Mouse (Mus musculus) frontal cortex, postnatal 14 days (tissue): ENCODE results near the gene Dyrk3.
A peak's percentile ranks its signal among the peaks of the same experiment; 100 is the strongest.

Experiments used
- DNase-seq, 2 experiments: peaks; one replicate each; pipeline ENCODE4 v3.0.0; 2022; ENCODE audit warnings: low spot score in 2 of 2

Gene Dyrk3

DNA sequence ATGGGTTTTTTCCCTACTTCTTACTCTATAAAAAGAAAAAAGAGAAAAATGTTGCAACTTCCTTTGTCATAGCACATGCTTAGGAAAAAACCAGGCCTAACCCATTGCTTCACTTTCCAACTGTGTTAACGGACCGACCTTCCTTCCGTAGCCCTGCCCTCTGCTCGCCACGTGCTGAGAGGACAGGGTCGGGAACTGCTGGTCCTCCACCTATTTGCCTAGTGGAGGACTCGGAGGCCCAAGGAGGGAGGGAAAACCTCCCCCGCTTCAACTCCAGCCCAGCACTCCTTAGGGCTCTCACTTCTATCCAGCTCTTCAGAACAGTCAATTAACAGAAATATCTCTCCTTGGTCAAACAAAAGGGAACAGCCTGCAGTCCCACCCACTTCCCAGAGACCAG, 53.9 kb downstream of the Dyrk3 start:
- DNase-seq: no peak

DNA sequence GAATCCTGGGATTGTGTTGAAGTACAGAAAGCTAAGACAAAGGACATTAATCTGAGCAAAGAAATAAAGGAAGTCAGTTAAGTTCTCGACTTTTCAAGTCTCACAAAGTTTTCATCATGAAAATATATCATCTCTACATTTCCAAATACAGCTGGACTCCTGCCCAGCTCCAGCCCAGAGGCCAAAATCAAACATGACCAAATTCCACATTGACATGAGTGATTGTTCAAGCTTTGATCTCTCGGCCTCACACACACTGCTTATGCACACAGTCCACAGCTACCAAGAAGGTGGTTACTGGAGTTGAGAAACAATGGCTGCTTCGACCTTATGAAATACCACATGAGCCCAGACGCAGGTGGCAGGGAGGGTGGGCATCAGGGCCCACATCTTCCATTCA, 54.5 kb downstream of the Dyrk3 start:
- no peak for DNase-seq

DNA sequence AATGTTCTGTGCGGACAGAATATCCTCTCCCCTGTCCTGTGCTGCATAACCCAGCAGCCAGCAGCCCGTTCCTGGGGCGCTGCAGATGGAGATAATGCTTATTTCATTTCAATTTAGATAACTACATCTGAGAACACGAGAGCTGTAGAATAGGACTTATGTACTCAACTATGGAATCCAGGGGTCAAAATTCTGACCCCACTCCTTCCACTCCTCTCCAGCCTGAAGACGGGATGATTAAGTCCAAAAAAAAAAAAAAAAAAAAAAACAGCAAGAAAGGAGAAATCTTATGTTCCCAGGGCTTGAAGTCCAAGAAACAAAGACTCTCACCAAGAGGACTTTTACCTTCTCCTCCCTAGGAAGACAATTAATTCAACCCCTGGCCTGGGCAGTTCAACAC, 55.0 kb downstream of the Dyrk3 start:
- no peak for DNase-seq

DNA sequence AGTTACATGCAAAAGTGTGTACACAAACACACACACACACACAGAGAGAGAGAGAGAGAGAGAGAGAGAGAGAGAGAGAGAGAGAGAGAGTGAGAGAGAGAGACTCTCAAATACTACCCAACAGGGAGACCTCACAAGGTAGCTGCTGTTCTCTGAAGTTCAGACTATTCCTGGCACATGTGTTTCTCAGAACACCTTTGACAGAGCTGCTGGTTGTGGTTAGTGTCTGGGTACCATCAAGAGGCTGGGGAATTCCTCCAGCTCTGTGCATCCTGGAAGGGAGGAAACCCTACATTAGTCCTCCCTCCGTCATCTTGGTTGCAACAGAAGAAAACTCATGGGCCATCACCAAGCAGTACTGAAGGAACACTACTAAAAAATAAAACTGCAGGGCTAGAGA, 57.5 kb downstream of the Dyrk3 start:
- DNase-seq: no peak

DNA sequence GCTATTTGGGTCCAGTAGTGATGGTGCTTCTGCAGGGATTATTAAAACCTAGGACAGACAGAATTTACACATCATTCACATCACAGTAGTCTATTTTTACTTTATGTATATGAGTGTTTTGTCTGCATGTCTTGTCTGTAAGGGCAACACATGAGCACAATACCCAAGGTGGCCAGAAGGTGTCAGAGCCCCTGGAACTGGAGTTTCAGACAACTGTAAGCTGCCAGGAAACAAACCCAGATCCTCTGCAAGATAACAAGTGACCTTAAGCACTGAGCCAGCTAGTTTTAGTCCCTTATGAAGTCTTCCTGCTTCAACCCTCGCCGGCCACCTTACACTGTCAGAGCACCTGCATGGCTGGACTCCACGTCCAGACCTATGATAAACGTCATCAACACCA, 58.4 kb downstream of the Dyrk3 start:
- no peak for DNase-seq

DNA sequence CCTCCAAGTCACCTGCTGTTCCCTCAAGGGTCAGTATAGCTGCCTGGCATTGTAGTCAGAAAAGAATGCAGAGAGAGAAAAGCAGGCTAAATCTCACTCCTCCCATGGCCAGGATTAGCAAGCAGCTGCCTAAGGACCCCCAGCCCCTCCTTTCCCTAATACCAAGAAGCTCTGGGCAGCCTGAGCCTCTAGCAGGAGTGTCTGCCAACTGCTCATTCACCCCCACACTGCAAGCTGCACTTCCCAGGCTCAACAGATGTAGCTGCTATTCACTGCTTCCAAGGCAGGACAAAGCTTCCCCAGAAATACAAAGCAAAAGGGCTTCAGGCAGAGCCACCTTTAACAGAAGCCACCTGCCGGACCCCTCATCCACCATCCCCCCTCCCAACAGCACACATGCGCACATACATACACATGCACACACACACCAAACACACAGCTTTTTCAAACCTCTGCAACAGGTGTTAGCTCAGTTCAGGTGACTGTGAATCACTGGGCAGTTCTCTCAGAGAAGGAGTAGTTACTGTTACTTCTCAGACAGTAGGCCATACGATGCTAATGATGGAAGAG, 59.3 kb downstream of the Dyrk3 start:
- DNase-seq: peak; percentile 52 to 58
